Mouse (Mus musculus): Measurements from ENCODE around the gene Gfi1b.

Gfi1b gene

DNA sequence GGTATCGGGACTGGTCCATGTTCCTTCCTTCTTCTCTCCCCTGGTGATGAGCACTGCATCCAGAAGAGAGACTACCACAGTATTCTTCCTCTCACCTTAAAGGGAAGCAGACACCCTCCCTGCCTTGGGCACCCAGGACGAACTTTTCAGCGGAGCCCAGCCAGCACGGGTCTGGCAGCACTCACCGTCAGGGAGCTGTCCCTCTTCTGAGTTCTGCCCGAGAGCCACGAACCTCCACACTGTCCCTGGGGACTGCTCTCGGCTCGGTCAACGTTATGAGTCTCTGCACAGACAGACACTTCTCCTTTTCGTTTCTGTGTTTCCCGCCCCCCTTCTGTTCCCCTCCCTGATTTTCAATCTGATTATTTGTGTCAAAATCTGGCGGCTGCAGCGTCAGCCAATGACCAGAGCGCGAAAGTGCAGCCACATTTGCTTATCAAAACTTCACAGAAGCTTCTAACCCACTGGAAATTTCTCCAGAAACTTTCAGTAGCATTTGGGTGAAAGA lies at the start of gene Gfi1b:
Gene Gfi1b (minus strand): TSS at position 319 of the 508 bp plus-strand sequence.
- no peak for DNase-seq (ENCODE audit: low read depth, low spot score)

DNA sequence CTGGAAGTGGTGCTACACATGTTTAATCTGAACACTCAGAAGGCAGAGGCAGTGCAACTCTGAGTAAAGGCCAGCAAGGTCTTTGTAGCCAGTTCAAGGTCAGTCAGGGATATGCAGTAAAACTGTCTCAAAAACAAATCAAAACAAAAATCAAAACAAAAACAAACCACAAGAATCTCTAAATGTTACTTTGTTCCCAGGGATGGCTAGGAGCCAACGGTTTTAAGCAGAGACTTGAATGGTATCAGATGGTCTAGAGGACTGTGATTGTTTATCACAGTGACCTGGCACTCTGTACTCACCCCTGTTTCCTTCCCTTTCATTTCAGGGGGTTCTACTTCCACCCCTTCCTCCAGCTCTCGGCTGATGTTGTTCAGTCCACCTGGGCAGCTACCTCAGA lies 49.7 kb upstream of the Gfi1b start:
- DNase-seq (ENCODE audit: low read depth, low spot score), result no peak

DNA sequence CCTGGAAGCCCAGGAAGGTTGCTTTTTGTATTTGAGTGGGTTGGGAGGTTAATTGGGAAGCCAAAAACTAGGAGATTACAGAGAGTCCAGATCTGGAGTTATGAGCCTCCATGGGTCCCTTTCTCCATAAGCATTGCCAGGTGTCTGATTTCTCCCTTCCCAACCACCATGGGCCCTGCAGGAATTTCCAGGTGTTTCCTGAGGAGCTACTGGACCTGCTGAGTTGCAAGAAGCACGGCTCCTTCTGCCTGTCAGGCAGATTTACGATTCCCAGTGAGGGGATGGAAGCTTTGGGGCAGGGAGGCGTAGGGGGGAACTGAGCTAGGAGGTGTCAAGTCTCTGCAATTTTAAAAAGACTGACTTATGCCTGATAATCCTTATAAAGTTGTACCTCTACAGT lies 44.0 kb upstream of the Gfi1b start:
- no peak for DNase-seq (ENCODE audit: low read depth, low spot score)

DNA sequence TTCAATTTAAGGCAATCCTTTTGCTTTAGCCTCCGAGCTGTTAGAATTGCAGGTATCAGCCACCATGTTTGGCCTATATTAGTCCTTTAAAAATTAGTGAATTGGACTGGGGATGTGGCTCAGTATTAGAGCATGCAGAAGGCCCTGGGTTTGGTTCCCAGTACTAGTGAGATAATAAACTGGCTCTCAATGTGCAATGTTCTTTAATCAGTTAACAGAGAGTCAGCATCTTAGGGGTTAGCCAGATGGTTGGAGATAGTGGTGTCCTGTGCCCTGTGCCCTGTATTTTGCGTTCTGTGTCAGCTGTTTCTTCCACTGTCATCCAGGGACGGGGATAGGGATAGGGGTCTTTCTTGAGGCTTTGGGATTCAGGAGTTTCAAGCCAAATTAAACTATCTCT lies 41.1 kb upstream of the Gfi1b start:
- no peak for DNase-seq (ENCODE audit: low read depth, low spot score)

DNA sequence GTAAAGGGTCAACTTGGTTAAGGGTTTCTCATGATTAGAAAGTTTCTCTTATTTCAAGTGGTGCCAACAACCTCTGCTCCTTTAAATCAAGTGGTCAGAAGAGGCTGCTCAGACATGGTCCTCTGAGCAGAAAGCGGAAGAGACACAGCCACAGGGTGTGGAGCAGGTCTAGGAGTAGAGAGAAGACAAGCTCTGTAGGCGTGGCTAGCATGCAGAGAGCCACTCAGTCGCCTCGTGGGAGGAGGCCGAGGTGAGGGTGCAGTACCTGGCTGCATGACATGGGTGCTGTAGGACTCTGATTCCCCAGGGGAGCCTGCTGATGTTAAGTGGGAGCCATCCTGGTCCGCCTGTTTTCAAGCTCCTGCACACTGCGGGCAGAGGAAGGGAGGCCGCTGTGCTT lies 34.4 kb upstream of the Gfi1b start:
- DNase-seq (ENCODE audit: low read depth, low spot score), result peak; percentile 42

DNA sequence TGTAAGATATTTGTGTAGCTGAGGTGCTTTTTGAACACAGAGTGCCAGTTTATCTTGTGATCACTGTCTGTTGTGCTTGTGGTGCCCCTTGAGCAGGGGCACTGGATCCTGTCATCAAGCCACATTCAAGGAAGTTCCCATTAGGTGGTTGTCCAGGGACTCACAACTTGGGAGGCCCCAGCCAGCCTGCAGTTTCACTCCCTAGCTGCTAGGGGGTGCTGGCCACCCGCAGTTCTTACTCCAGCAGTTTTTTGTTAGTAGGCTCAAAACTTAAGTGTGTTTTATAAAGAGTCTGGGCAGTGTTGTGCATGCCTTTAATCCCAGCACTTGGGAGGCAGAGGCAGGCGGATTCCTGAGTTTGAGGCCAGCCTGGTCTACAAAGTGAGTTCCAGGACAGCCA lies 32.5 kb upstream of the Gfi1b start:
- peak; percentile 65 for DNase-seq (ENCODE audit: low read depth, low spot score)

DNA sequence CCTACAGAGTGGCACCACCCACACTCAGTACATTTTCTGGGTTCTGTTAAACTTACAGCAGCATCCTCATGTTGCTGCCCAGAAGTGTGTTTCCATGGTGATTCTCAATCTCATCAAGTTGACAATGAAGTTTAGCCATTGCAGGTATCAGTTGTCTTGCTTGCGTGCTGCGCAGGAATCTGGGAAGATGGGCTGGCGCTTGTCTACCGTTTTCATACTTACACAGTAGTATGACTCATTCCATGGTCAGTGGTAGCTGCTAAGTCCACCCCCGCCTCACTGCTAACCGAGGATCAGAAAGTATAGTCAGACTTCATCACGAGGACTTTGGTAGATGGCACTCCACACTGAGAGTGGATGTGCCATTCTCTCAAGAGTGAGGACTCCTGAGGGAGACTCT lies 31.6 kb upstream of the Gfi1b start:
- no peak for DNase-seq (ENCODE audit: low read depth, low spot score)

DNA sequence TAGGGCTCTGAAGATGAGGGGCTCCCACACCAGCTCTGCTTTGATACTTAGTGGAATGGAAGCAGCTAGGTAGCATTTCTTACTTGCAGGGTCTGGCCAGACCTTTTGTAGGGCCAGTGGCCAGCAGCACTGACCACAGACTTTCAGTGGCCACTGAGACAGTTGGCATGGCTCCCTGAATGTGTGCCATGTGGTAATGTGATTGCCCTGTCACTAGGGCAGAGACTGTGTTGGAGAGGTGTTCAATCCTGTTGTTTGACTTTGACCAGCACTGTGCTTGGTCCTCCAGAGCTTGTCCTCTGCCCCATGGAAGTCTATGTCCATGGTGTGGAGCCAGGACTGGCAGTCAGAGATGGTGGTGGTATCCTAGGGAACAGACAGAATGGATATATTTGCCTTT lies 28.7 kb upstream of the Gfi1b start:
- no peak for DNase-seq (ENCODE audit: low read depth, low spot score)

DNA sequence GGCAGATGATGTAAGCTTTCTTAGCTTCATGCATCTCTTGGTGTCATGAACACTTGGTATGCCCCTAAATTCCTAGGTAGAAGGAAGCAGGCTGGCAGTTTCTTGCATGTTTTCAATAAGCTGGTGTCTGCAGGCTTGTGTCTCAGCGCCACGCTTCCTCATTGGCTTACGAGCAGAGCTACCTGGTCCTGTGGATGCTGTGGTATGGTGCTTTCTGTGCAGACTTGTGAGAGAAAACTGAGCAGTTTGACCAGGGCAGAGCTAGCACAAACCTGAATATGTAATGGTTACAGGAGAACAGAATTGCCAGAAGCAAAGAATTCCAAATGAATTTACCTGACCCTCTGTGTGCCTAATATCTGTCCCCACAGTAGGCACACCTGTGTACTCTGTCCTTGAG lies 21.3 kb upstream of the Gfi1b start:
- DNase-seq (ENCODE audit: low read depth, low spot score), result no peak

DNA sequence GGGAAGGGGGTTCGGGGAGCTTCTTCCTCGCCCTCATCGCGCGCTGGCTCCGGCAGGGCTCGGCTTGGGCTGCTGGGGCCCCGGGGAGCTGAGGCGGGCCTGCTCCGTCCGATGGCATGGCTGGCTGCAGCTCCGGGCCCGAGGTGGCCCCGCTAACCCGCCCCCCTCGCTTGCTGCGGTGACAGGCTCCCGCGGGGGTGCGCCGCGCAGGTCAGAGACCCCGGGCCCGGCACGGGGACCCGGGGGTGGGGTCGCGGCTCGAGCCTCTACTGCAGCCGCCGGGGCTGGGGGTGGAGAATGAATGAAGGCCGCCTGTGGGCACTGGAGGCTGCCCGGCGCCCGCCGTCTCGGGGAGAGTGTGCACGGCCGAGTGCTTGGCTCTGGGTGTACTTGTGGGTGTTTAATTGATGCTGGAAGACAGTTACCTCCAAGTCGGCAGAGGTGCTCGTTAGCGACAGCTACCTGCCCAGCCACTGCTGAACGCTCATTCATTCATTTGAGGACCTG lies 19.7 kb upstream of the Gfi1b start:
- peak; percentile 36 for DNase-seq (ENCODE audit: low read depth, low spot score)

DNA sequence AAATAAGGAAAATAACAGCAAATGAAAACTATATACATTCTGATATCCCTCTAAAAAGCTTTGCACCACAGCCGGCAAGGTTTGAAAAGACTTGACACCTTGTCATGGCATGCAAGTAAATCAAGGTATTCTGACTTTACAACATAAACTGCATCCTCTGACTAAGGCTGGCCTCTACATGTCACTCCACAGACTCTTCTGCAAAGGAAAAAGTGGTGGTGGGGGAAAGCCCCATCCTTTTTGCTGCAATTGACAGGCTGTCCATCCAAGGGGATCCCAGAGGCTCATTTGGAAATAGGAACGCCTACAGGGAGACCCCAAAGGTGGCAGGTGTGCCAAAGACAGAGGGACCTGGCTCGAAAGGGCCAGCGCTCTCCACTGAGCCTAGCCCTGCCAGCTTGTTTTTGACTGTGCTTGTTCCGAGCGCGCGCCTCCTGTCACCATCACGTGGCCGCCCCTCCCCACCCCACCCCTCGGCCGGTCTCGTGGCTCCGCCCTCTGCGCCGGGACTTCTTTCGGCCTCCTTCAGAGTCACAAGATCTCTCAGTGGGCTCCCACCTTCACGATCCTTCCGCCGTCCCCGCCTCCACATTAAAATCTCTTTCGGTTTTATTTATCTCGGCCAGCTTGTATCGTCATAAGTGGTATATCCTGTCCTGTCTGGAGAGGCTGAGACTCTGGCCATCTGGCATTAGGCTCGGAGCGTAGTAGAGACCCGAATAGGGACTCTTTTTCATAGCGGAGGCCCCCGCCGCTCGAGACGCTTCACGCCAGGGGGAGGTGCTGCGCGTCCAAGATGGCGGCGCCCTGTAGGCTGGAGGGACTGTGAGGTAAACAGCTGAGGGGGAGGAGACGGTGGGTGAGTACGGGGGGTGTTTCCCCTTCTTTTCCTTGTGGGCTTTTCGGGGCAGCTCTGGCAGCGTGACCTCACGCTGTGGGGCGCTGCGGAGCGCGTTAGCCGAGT lies 19.0 kb upstream of the Gfi1b start, which contains the start of gene Tsc1:
Gene Tsc1 (plus strand): TSS at position 768 of the 964 bp plus-strand sequence.
- peak; percentile 95 for DNase-seq (ENCODE audit: low read depth, low spot score)

DNA sequence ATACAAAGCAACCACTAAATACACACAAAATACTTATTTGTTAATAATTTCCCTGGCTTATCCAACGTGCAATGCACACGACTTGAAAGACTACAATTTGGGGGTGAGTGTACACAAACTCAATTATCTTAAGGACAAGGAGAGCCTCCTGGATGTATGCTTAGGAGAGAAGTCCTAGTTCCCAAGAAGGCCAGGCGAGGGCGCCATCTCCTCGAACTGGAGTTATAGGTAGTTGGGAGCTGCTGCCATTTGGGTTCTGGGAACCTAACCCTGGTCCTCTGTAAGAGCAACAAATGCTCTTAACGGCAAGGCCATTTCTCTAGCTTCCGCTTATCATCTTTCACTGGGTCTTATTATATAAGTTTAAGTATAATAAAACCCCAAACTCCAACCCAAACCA lies 18.0 kb upstream of the Gfi1b start:
- peak; percentile 85 for DNase-seq (ENCODE audit: low read depth, low spot score)

DNA sequence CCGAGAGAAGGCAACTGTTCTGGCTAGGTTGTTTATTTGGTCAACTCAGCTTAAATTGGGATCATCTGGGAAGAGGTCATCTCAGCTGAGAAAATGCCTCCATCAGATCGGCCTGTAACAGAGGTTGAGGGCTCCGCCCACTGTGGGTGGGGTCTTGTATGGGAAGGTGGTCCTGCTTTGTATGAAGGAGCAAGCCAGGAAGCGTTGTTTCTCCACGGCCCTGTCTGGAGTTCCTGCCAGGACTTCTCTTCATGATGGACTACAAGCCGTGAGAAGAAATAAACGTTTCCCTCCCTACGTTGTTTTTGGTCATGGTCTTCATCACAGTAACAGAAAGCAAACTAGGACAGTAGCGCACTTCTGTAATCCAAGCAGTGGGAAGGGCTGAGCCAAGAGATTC lies 17.1 kb upstream of the Gfi1b start:
- peak; percentile 83 for DNase-seq (ENCODE audit: low read depth, low spot score)

DNA sequence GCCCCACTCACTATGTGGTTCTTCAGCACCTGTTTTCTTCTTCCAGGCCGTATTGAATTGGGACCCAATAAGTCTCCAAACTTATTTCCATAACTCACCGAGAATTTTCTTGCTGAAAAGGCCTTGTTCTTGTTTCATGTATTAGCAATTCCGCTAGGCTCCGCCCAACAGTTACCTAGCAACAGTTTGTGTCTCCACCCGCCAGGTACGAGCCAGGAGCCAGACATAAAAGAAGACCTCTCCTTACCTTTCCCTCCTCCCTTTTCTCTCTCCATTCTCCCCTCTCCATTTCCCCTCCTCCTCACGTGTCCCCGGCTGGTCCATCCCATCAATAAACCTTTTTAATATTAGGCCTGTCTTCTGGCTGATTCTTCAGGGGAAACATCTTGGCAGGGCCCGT lies 16.6 kb upstream of the Gfi1b start:
- peak; percentile 47 for DNase-seq (ENCODE audit: low read depth, low spot score)

DNA sequence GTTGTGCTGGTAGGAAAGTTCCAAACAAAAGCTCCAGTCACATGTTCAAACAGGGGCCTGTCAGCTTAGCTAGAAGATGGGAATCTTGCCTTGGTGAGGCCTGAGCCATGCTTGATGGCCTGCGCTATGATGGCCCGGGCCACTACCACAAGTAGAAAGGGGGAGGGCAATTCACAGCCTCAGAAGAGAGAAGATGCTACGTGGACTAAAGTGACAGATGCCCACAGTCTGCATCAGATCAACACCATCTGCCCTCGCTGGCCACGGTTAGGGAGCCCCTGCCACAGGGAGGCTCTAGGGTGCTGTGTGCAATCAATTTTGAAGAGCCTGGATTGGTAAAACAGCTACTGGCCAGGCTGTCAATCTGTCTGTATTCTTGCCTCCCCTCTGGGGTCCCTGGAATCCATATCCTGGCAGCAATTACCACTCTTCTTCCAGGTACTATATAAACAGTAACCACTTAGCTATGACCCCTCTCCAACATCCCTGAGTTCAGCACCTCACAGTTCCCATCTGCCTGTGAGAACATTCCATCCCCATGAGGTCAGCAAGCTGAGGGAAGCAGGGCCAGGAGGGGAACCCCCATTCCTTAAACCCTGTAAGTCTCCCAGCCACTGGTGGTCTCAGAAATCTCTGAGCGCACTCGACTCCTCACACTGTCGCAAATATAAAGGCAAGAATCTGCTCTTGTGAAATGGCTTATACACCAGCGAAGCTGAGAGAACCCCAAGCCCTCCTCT lies 15.5 kb upstream of the Gfi1b start:
- no peak for DNase-seq (ENCODE audit: low read depth, low spot score)

DNA sequence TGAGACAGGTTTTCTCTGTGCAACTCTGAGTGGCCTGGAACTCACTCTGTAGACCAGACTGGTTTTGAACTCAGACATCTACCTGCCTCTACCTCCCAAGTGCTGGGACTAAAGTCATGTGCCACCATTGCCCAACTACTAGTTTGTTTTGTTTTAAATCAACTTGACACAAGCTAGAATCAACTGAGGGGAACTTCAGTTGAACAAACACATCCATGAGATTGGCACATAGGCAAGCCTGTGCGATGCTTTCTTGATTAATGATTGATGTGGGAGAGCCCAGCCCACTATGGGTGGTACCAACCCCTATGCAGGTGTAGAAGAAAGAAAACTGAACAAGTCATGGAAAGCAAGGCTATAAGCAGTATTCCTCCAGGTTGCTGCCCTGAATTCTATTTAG lies 13.4 kb upstream of the Gfi1b start:
- no peak for DNase-seq (ENCODE audit: low read depth, low spot score)

DNA sequence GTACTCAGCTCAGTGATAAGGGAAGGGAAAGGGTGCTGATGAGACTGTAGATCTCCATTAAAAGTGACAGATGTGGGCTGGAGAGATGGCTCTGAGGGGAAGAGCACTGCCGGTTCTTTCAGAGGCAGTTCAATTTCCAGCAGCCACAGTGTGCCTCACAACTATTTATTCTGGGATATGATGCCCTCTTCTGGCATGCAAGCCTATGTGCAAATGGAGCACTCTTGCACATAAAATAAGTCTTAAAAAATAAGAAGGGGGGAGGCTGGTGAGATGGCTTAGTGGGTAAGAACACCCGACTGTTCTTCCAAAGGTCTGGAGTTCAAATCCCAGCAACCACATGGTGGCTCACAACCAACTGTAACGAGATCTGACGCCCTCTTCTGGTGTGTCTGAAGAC lies 11.4 kb upstream of the Gfi1b start:
- no peak for DNase-seq (ENCODE audit: low read depth, low spot score)

DNA sequence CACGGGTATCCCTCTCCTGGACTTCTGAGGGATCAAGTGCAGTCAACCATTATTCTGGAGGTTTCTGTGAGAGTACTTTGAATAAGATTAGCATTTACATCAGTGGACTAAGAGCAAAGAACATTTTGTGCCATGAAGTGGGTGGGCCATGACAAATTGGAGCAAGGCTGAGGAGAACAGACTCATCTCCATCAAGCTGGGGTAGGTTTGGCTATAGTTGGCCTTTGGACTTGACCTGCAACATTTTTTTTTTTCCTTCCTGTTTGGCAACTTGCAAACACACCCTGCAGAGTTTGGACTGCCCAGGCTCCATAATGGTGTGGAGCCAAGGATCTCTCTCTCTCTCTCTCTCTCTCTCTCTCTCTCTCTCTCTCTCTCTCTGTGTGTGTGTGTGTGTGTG lies 10.8 kb upstream of the Gfi1b start:
- DNase-seq (ENCODE audit: low read depth, low spot score), result no peak

DNA sequence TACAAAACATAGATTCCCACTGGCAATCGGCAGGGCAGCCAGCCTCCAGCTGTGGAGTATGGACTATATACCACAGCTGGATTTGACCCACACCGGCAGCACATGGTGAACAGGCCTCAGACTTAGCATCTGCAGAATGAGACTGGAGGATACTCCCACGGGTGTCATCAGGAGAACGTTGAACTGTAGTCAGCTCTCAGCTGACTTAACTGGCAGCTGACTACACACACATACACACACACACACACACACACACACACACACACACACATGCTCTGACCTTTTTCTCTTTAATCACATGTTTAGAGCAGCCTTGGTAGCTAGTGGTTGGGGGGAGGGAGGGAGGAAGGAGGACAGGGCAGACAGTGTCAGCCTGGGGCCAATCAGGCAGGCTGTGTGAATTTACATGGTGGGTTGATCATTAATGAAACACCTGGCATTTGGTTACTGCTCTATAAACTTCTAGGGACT lies 8.2 kb upstream of the Gfi1b start:
- no peak for DNase-seq (ENCODE audit: low read depth, low spot score)

DNA sequence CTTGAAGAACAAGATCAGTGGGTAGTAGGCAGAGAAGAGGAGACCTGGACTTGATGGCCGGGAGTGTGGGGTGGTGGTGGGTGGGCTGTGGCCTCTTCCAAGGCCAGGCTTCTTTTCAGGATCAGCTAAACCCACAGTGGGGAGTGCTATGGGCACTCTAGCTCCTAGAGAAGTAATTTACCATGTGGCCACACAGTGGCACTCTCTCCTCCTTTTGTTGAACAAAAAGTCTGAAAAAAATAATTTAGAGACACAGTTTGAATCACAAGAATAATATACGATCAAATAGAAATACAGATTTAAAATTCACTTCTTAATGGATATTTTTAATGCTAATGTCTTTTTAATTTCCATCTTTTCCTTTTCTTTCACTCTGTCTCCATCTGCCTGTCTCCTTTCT lies 6.3 kb upstream of the Gfi1b start:
- no peak for DNase-seq (ENCODE audit: low read depth, low spot score)

DNA sequence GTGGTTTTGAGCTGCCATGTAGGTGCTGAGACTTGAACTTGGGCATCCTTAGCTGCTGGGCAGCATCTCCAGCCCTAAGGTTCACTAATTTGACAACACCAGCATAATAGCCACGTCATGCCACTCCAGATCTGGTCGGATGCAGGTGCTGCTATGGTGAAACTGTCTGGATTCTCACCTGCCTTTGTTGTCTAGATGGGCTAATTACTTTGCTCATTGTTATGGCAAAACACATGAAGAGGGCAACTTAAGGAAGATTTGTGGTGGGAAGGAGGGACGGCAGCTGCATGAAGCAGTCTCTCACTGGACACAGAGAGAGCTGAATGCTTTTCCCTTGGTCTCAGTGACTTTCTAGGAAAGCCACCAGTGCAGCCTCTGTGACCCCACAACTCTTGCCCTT lies 4.3 kb upstream of the Gfi1b start:
- DNase-seq (ENCODE audit: low read depth, low spot score), result peak; percentile 52

DNA sequence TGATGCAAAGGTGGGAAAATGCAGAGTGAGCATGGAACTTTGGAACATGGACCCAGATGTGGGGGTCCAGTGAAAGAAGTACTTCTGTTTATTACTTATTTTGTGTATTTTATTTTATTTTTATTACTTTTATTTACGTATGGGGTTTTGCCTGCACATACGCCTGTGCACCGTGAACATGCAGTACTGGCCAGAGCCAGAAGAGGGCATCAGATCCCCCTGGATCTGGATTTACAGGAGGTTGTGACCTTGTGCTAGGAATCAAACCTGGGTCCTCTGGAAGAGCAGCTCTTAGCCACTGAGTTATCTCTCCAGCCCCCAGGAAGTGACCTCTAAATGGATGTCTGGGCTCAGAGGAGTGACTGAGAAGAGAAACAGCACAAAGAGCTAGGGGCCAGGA lies 3.1 kb upstream of the Gfi1b start:
- peak; percentile 71 for DNase-seq (ENCODE audit: low read depth, low spot score)

All from ES-CJ7 (cell line).